Mouse (Mus musculus) brain, embryonic 14.5 days (tissue): ENCODE measurements around the gene Vwa7. TPM values are rescaled to one million over a fixed set of nuclear protein-coding genes. Genes with fewer than 3 reads are reported as not detected.

Source experiments
- DNase-seq: peaks from one replicate; pipeline ENCODE4 v3.0.0-alpha.2; 2011; ENCODE audit warnings: low read depth
- CTCF ChIP-seq: fragments of 200-500 bp; IDR thresholded peaks from 2 replicates; pipeline ENCODE4 v1.5.1; 2012; ENCODE audit warnings: inconsistent platforms, mild to moderate bottlenecking, moderate library complexity, borderline replicate concordance; ENCODE audit not compliant: insufficient read depth, insufficient read length; ENCODE audit errors: extremely low read depth
- POLR2A ChIP-seq: fragments of 200-500 bp; IDR thresholded peaks from 2 replicates; pipeline ENCODE4 v1.6.1; 2012; ENCODE audit warnings: mild to moderate bottlenecking, inconsistent platforms, borderline replicate concordance; ENCODE audit not compliant: poor library complexity, insufficient read depth, insufficient read length, severe bottlenecking; ENCODE audit errors: extremely low read depth
- polyA plus RNA-seq: library from polyadenylated mRNA; depleted of rRNA; stranded (reverse); fragments of >200 nt; gene quantifications from 2 replicates; pipeline ENCODE4 v1.2.3, GENCODE M21; 2012

Vwa7 gene
- polyA plus RNA-seq, 1 experiment = 0.49 TPM

- TF ChIP-seq CTCF (no peak), POLR2A (no peak)
Observed at GRCm38 (mm10) chr17:35046681-35047455, 30.5 kb downstream of the Vwa7 start, which contains the start of gene Msh5. Msh5 (minus strand) TSS chr17:35046745.

GRCm38 (mm10) chr17:35047688-35048087 lies 31.3 kb downstream of the Vwa7 start:
- no peak for TF ChIP-seq CTCF
- TF ChIP-seq POLR2A = no peak
- no peak for DNase-seq

More at GRCm38 (mm10) chr17:35046681-35047455, 30.5 kb downstream of the Vwa7 start, which contains the start of gene Msh5:
- peak; percentile 99 for DNase-seq

DNA sequence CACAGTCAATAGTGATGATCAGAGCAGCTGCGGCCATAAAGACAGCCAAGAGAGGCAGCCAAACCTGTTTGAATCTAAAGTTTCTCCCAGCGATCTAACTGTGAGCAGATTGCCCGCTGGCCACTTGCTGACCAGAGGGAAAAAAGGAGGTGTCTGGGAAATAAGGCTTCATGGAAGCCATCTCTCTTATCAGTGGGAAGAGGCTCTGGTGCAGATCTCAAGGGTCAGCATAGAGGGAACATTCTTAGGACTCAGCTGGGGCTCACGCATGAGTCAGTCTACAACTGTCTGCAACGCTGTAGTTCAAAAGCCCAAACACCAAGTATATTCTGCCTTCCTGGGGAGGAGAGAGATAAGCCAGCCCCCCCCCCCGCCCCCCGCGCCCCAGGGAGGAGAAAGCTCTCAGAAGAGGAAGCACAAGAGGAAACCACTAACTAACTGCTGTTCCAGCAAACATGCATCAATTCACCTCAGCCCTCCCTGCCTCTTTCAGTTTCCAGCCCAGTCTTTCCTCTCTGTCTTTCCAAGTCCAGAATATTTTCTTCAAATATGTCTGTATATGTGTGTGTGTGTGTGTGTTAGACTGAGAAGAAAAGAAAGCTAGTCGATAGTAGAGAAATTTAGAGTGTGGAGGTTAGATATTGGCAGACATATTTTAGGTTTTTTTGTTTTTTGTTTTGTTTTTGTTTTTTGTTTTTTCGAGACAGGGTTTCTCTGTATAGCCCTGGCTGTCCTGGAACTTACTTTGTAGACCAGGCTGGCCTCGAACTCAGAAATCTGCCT lies 32.0 kb downstream of the Vwa7 start:
- no peak for TF ChIP-seq CTCF
- TF ChIP-seq POLR2A = no peak
- no peak for DNase-seq

- TF ChIP-seq POLR2A = no peak
- no peak for TF ChIP-seq CTCF
- no peak for DNase-seq
Observed at GRCm38 (mm10) chr17:35048932-35049440, 32.6 kb downstream of the Vwa7 start.

DNA sequence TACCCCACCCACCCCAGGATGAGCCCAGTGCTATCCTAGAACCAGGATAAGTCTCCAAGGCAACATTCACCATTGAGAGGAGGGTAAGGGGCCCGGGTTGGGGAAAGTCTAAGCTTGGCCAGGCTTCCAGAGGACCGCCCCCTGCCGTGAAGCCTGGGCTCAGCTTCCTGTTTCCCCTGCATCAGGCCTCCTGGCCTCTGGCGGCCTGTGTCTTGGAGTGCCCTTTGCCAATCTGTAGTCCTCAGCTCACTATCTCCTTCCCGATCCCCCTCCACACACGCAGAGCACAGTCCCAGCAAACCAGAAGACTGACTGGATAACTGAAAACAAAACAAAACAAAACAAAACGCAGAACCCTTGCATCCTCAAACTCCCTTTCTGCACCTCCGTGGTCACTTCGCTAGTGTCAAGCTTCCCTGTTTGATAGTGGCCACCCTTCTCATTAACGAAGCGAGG lies 33.2 kb downstream of the Vwa7 start, which contains the start of gene Clic1:
Clic1 (plus strand) TSS at position 406 of the 456 bp plus-strand sequence.
- peak; percentile 88 for DNase-seq

GRCm38 (mm10) chr17:35050126-35050750 lies 33.9 kb downstream of the Vwa7 start:
- peak; percentile 70 for DNase-seq

More for the DNA sequence above, 33.2 kb downstream of the Vwa7 start, which contains the start of gene Clic1:
- TF ChIP-seq POLR2A (0 out of 2 replicates have a peak, but pooled peaks have one; percentile 14), CTCF (no peak)

GRCm38 (mm10) chr17:35051156-35052086 lies 35.0 kb downstream of the Vwa7 start:
- peak; percentile 84 for DNase-seq
- TF ChIP-seq POLR2A (no peak), CTCF (no peak)

More at GRCm38 (mm10) chr17:35050126-35050750, 33.9 kb downstream of the Vwa7 start:
- TF ChIP-seq CTCF = no peak
- no peak for TF ChIP-seq POLR2A

- no peak for TF ChIP-seq CTCF
- TF ChIP-seq POLR2A = no peak
- DNase-seq = no peak
Observed at GRCm38 (mm10) chr17:35052271-35052798, 36.0 kb downstream of the Vwa7 start.

- no peak for DNase-seq
- TF ChIP-seq POLR2A (no peak), CTCF (no peak)
Observed at GRCm38 (mm10) chr17:35055691-35056495, 39.5 kb downstream of the Vwa7 start.
